In the genomic region with DNA sequence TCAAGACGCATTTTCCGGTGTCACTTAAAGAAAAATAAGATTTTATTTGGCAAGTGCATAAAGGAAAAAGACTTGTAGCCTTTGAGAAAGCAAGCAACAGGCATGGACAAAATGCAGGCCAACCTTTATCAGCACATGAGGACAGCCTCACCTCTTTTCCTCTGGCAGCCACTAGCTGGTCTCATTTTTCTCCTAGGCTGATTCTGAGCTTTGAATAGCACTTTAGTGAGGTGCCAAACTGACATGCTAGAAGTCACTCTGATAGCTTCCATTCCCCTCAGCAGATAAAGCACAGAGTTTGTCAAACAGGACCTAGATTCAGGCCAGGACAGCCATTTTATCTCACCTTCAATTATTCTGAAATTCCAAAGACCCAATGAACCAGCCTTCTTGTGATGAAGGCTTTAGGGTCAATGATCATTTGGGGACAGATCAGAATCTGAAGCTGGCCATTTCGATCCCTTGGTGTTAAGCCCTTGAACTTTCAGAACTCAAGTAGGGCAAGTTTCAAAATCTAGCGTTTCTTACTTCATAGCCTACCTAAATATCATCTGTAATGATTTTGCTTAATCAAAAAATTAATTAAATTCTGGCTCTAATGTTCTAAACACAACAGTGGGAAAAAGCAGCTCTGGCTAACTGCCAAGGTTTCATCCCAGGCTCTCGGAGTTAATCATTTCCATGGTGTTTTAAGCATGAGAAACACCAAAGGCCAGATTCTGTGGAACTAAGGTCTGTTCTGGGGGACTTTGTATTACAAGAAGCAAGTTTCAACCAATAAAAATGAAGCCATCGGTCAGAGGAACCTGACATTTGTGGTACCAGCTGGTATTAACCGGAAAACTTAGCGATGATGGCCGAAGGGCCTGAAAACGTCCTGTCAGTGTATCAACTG, we compare ENCODE assay signal across 14 mouse cellular contexts. TPM values are rescaled to one million over a fixed set of nuclear protein-coding genes. Genes with fewer than 3 reads are reported as not detected.
DNase-seq lines count a peak whose midpoint lies in the region; ATAC-seq and TF ChIP-seq lines count a peak whose summit lies in the region.
"Had no signal": no experiment of that assay in that cellular context is flagged by ENCODE, and none has a peak within 500 bp of the region (broad histone marks: within the 10 kb centered on the region; RNA-seq: fewer than 3 reads in every experiment).

No protein-coding gene starts in this region.

- ATAC-seq in hindbrain, postnatal 0 days, result no peak
- ATAC-seq in liver, embryonic 14.5 days (ENCODE audit: insufficient read depth), result peak; percentile 41; the same call in 1 of the 2 replicates
- no peak for ATAC-seq in CD4-positive, CD25-positive, alpha-beta regulatory T cell, adult 4 months
- ATAC-seq: forebrain, embryonic 13.5 days; midbrain, embryonic 16.5 days had no signal

- peak; percentile 46 for DNase-seq in hindbrain, postnatal 0 days (ENCODE audit: low spot score)
- DNase-seq in hindbrain, embryonic 10.5 days (ENCODE audit: low spot score), result no peak
- DNase-seq in heart, embryonic 10.5 days (ENCODE audit: low spot score), result peak; percentile 58
- DNase-seq in kidney, adult 2 months, result peak; percentile 91
- peak in 2 of 3 experiments; percentile 5 to 7 for DNase-seq in liver, embryonic 14.5 days (ENCODE audit: low read depth in 3 of 3, low spot score in 3 of 3)
- DNase-seq in ovary, postnatal 14 days (ENCODE audit: low spot score), result no peak
- DNase-seq in thymus, adult 18-20 months, result no peak
- DNase-seq: adrenal gland, adult 8-10 months; B cell, adult 2 months; cerebellum, adult 8-10 months; gastrocnemius, postnatal 36 days had no signal

- no peak overlapping the region for H3K9ac ChIP-seq in hindbrain, postnatal 0 days (replicated peaks; ENCODE audit: low read length)
- H3K9ac ChIP-seq in liver, embryonic 14.5 days (replicated peaks), result no peak overlapping the region
- H3K9ac ChIP-seq: forebrain, embryonic 13.5 days had no signal

- no peak overlapping the region for H3K4me3 ChIP-seq in hindbrain, postnatal 0 days (ENCODE audit: low read length)
- no peak overlapping the region for H3K4me3 ChIP-seq in hindbrain, embryonic 10.5 days
- H3K4me3 ChIP-seq in heart, embryonic 10.5 days, result no peak overlapping the region
- no peak overlapping the region for H3K4me3 ChIP-seq in kidney, adult 2 months (ENCODE audit: insufficient read depth, low read depth, low read length)
- H3K4me3 ChIP-seq in liver, embryonic 14.5 days (ENCODE audit: insufficient read depth in 1 of 2, low read depth in 2 of 2, low read length in 2 of 2), result no peak overlapping the region
- H3K4me3 ChIP-seq: forebrain, embryonic 13.5 days had no signal

- H3K36me3 ChIP-seq in hindbrain, postnatal 0 days (ENCODE audit: insufficient read depth, low read length), result no peaks in the 10 kb centered on the region
- no peaks in the 10 kb centered on the region for H3K36me3 ChIP-seq in hindbrain, embryonic 10.5 days
- H3K36me3 ChIP-seq in heart, embryonic 10.5 days, result peaks cover 2% of the 10 kb centered on the region; the same call in 1 of the 2 replicates
- no peaks in the 10 kb centered on the region for H3K36me3 ChIP-seq in kidney, adult 2 months (ENCODE audit: control insufficient read depth, insufficient read depth, low read length)
- H3K36me3 ChIP-seq in liver, embryonic 14.5 days (replicated peaks; ENCODE audit: control insufficient read depth, insufficient read depth, low read depth), result no peaks in the 10 kb centered on the region

- H3K9me3 ChIP-seq in hindbrain, postnatal 0 days (ENCODE audit: low read length), result no peaks in the 10 kb centered on the region
- no peaks in the 10 kb centered on the region for H3K9me3 ChIP-seq in hindbrain, embryonic 10.5 days
- H3K9me3 ChIP-seq in heart, embryonic 10.5 days, result no peaks in the 10 kb centered on the region
- H3K9me3 ChIP-seq in liver, embryonic 14.5 days (ENCODE audit: control insufficient read depth, low read length), result no peaks in the 10 kb centered on the region
- H3K9me3 ChIP-seq: forebrain, embryonic 13.5 days had no signal

- no peaks in the 10 kb centered on the region for H3K4me1 ChIP-seq in hindbrain, postnatal 0 days (ENCODE audit: insufficient read depth, low read length)
- peaks cover 7% of the 10 kb centered on the region; the same call in 1 of the 2 replicates for H3K4me1 ChIP-seq in hindbrain, embryonic 10.5 days (replicated peaks)
- H3K4me1 ChIP-seq in heart, embryonic 10.5 days, result peaks cover 24% of the 10 kb centered on the region
- H3K4me1 ChIP-seq in kidney, adult 2 months (ENCODE audit: control insufficient read depth, insufficient read depth, low read length), result peaks cover 26% of the 10 kb centered on the region
- H3K4me1 ChIP-seq in liver, embryonic 14.5 days (replicated peaks; ENCODE audit: control insufficient read depth in 2 of 2, insufficient read depth in 2 of 2, low read length in 1 of 2), result peaks cover 0 to 8% of the 10 kb centered on the region in 2 experiments; a peak in 2 of 4 replicates
- H3K4me1 ChIP-seq: forebrain, embryonic 13.5 days had no signal

- 74% methylated on average over 10 of the region's 10 CpGs for WGBS in hindbrain, postnatal 0 days
- 94% methylated on average over 10 of the region's 10 CpGs for WGBS in hindbrain, embryonic 10.5 days
- 76% methylated on average over 10 of the region's 10 CpGs for WGBS in heart, embryonic 10.5 days
- 39% methylated on average over 10 of the region's 10 CpGs for WGBS in kidney, adult 2 months
- 74% methylated on average over 10 of the region's 10 CpGs for WGBS in liver, embryonic 14.5 days (ENCODE audit: insufficient replicate concordance)

- no peak overlapping the region for H3K27ac ChIP-seq in hindbrain, postnatal 0 days
- H3K27ac ChIP-seq in hindbrain, embryonic 10.5 days, result no peak overlapping the region
- H3K27ac ChIP-seq in heart, embryonic 10.5 days, result peak overlapping the region; percentile 69; the same call in 1 of the 2 replicates
- peak overlapping the region; percentile 99 for H3K27ac ChIP-seq in kidney, adult 2 months (ENCODE audit: insufficient read depth, low read depth, low read length)
- no peak overlapping the region for H3K27ac ChIP-seq in liver, embryonic 14.5 days
- H3K27ac ChIP-seq: forebrain, embryonic 13.5 days had no signal

- no peak for TF ChIP-seq CTCF in hindbrain, postnatal 0 days (IDR thresholded peaks at IDR 0.05; ENCODE audit: low read depth)
- TF ChIP-seq CTCF in kidney, adult 2 months (conservative IDR thresholded peaks at IDR 0.05; ENCODE audit: insufficient read depth, insufficient read length, low read depth, low read length), result no peak
- TF ChIP-seq CTCF in liver, embryonic 14.5 days (IDR thresholded peaks at IDR 0.05; ENCODE audit: low read depth), result no peak

- H3K27me3 ChIP-seq in hindbrain, postnatal 0 days (ENCODE audit: insufficient read depth, low read length), result no peaks in the 10 kb centered on the region
- no peaks in the 10 kb centered on the region for H3K27me3 ChIP-seq in hindbrain, embryonic 10.5 days (ENCODE audit: insufficient read depth, poor library complexity, severe bottlenecking)
- no peaks in the 10 kb centered on the region for H3K27me3 ChIP-seq in heart, embryonic 10.5 days (ENCODE audit: insufficient read depth, poor library complexity, severe bottlenecking)
- no peaks in the 10 kb centered on the region for H3K27me3 ChIP-seq in kidney, adult 2 months (replicated peaks; ENCODE audit: control insufficient read depth, insufficient read depth, low read length)
- no peaks in the 10 kb centered on the region for H3K27me3 ChIP-seq in liver, embryonic 14.5 days (ENCODE audit: control insufficient read depth, insufficient read depth, low read length)
- H3K27me3 ChIP-seq: forebrain, embryonic 13.5 days had no signal

- TF ChIP-seq EP300 in liver, embryonic 14.5 days (IDR thresholded peaks at IDR 0.05; ENCODE audit: low read depth), result no peak

- H3K4me2 ChIP-seq in hindbrain, postnatal 0 days (ENCODE audit: low read depth, low read length), result no peak overlapping the region
- H3K4me2 ChIP-seq in liver, embryonic 14.5 days (ENCODE audit: low read depth), result no peak overlapping the region
- H3K4me2 ChIP-seq: forebrain, embryonic 13.5 days had no signal

- TF ChIP-seq POLR2A in kidney, adult 2 months (IDR thresholded peaks at IDR 0.05; ENCODE audit: low read depth, low read length), result no peak

RNA-seq across cellular contexts. Expression of a gene that starts 37.3 kb away (rescaled TPM):
- 2.0 TPM in 2 replicates for total RNA-seq in hindbrain, postnatal 0 days (2014; rRNA removed)
- polyA plus RNA-seq in hindbrain, postnatal 0 days (2015; fragmentation: Nextera tagmentation; extraction: Ambion mirVana), result 1.8 and 2.6 TPM in 2 replicates
- polyA plus RNA-seq in hindbrain, embryonic 10.5 days (2016; fragmentation: Nextera tagmentation; extraction: Ambion mirVana), result 7.6 and 7.7 TPM in 2 replicates
- 5.2 and 6.2 TPM in 2 replicates for polyA plus RNA-seq in heart, embryonic 10.5 days (2016; fragmentation: Nextera tagmentation; extraction: Ambion mirVana)
- polyA plus RNA-seq in kidney, adult 2 months (2012; rRNA removed), result 3.6 and 3.7 TPM in 2 replicates
- 0.95 and 1.5 TPM in 2 replicates for polyA plus RNA-seq in liver, embryonic 14.5 days (2012; rRNA removed)
- 1.4 and 1.5 TPM in 2 replicates for polyA plus RNA-seq in liver, embryonic 14.5 days (2014; fragmentation: Nextera tagmentation; extraction: Ambion mirVana)
- polyA plus RNA-seq in CD4-positive, CD25-positive, alpha-beta regulatory T cell, adult 4 months (2017; shearing (Covaris generic)), result 1 to 10 TPM; 2.9 to 3.0 TPM

Comparison
In these comparisons a context has a peak if more than half of its experiments do, and no peak if none do; other contexts are left out.
1. DNase-seq: peak in hindbrain, postnatal 0 days (single experiment), heart, embryonic 10.5 days (single experiment), kidney, adult 2 months (single experiment) and liver, embryonic 14.5 days (2 of 3); none in hindbrain, embryonic 10.5 days (single experiment), ovary, postnatal 14 days (single experiment) and thymus, adult 18-20 months (0 of 2).
2. H3K27ac ChIP-seq: peak in heart, embryonic 10.5 days (single experiment) and kidney, adult 2 months (single experiment); none in hindbrain, postnatal 0 days (single experiment), hindbrain, embryonic 10.5 days (single experiment) and liver, embryonic 14.5 days (single experiment).